Mouse (Mus musculus) bone marrow, adult 2 months (tissue): ENCODE results near the gene Dapk2.

Experiments
- CTCF ChIP-seq: fragments of 200-500 bp; IDR thresholded peaks from 2 replicates; pipeline ENCODE4 v1.5.1; 2011; ENCODE audit warnings: low read length, control low read depth; ENCODE audit not compliant: control insufficient read depth, insufficient read depth
- POLR2A ChIP-seq: fragments of 200-500 bp; IDR thresholded peaks from 2 replicates; pipeline ENCODE4 v1.6.1; 2011; ENCODE audit warnings: low read depth, mild to moderate bottlenecking, control low read depth, low read length, borderline replicate concordance; ENCODE audit not compliant: control insufficient read depth

GRCm38 (mm10) chr9:66155534-66155933 lies 2.5 kb upstream of the Dapk2 start:
- TF ChIP-seq POLR2A: no peak
- no peak for TF ChIP-seq CTCF
